Mouse (Mus musculus) kidney, embryonic 16.5 days (tissue): ENCODE measurements around the gene Cdk19. TPM values are rescaled to one million over a fixed set of nuclear protein-coding genes. Genes with fewer than 3 reads are reported as not detected.

Experiments used
- ATAC-seq: fragments of 200-750 bp; cut with Nextera tagmentation; 2 replicates; pipeline ENCODE4 v1.8.0; 2017; ENCODE audit warnings: moderate TSS enrichment; ENCODE audit not compliant: low FRiP score, low TSS enrichment
- H3K27ac ChIP-seq: fragments of 300-500 bp; sonication (generic); 2 replicates; pipeline ENCODE4 v1.5.1; 2014; ENCODE audit warnings: low read length
- H3K27me3 ChIP-seq: fragments of 300-500 bp; sonication (generic); 2 replicates; pipeline ENCODE4 v1.6.1; 2014; ENCODE audit warnings: low read length, control low read depth, mixed read lengths; ENCODE audit not compliant: insufficient read depth
- H3K36me3 ChIP-seq: fragments of 300-500 bp; sonication (generic); 2 replicates; pipeline ENCODE4 v1.6.1; 2014; ENCODE audit warnings: low read length, control low read depth, mixed read lengths; ENCODE audit not compliant: insufficient read depth
- H3K4me1 ChIP-seq: fragments of 300-500 bp; sonication (generic); 2 replicates; pipeline ENCODE4 v1.6.1; 2014; ENCODE audit warnings: low read length, control low read depth, mixed read lengths; ENCODE audit not compliant: insufficient read depth
- H3K4me2 ChIP-seq: fragments of 300-500 bp; sonication (generic); replicated peaks from 2 replicates; pipeline ENCODE4 v1.6.1; 2014; ENCODE audit warnings: low read depth, low read length
- H3K4me3 ChIP-seq: fragments of 300-500 bp; sonication (generic); 2 replicates; pipeline ENCODE4 v1.5.1; 2014; ENCODE audit warnings: mild to moderate bottlenecking, low read length
- H3K9ac ChIP-seq: fragments of 300-500 bp; sonication (generic); replicated peaks from 2 replicates; pipeline ENCODE4 v1.6.1; 2014; ENCODE audit warnings: low read length
- H3K9me3 ChIP-seq: fragments of 300-500 bp; sonication (generic); 2 replicates; pipeline ENCODE4 v1.6.1; 2016; ENCODE audit warnings: low read length, control low read depth
- WGBS: fragments of 180-500 bp; shearing (Covaris S2); extraction: QIAGEN DNeasy Blood & Tissue Kit; methylation state at CpG from one replicate; pipeline ENCODE4 v1.1.7; 2014; 5-methylcytosine and 5-hydroxymethylcytosine counted together
- polyA plus RNA-seq: library from polyadenylated mRNA; unstranded; fragments of >200 nt; fragmentation: Nextera tagmentation; extraction: Ambion mirVana; gene quantifications from 2 replicates; pipeline ENCODE4 v1.2.1, GENCODE M21; 2015

Gene Cdk19
- polyA plus RNA-seq, 1 experiment from 2014 or later: 9.5 TPM

DNA sequence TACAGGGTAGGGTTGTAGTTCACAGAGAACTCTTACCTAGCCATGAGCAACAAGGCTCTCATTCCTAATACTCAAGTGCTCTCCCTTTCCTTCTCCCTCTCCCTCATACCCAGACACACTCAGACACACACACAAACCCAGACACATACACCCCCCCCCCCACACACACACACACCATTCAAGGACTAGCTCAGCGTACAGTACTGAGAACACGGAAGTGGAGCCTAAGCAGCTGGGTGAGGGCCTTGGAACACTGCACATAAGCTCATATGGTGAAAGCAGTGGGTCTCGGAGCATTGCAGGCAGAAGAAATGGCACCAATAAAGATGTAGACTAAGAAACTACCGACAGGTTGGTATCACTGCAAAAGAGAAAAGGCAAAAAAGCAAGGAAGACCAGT, 105.2 kb downstream of the Cdk19 start:
- Histone ChIP-seq H3K36me3 (0 out of 2 replicates have a peak, but pooled peaks cover 5% of the 10 kb centered on the region), H3K27me3 (no peaks in the 10 kb centered on the region), H3K9ac (no peak overlapping the region), H3K9me3 (peaks cover 6% of the 10 kb centered on the region; the same call in 1 of the 2 replicates), H3K4me2 (no peak overlapping the region), H3K27ac (no peak overlapping the region), H3K4me3 (no peak overlapping the region), H3K4me1 (peaks cover 7% of the 10 kb centered on the region; the same call in 1 of the 2 replicates)
- no peak for ATAC-seq
- WGBS: 88% methylated on average over 4 of the region's 4 CpGs

DNA sequence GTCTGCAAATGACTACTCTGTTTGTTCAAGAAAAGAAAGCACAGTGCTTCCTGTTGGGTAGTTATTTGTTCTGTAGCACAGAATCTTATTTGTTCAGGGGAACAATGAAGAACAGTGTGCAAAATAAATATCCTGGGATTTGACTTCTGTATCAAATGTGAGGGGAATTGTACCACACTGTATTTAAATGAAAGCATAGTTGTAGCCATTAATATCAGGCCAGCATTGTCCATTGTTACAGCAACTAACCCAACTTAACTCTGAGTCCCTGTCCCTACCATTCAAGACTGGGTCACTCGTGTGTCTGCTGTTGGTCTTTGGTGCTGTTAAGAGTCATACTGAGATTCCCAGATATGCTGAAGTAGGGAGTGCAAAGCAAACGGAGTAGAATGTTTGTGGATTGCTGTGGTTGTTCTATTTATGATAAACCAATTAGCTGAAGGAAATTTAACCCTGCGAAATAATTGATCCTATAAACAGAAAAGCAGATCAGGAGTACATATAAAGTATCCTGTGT, 106.8 kb downstream of the Cdk19 start:
- Histone ChIP-seq H3K4me2 (no peak overlapping the region), H3K36me3 (0 out of 2 replicates have a peak, but pooled peaks cover 5% of the 10 kb centered on the region), H3K27me3 (no peaks in the 10 kb centered on the region), H3K27ac (no peak overlapping the region), H3K4me1 (peaks cover 7% of the 10 kb centered on the region; the same call in 1 of the 2 replicates), H3K4me3 (no peak overlapping the region), H3K9ac (no peak overlapping the region), H3K9me3 (peaks cover 6% of the 10 kb centered on the region; the same call in 1 of the 2 replicates)
- no peak for ATAC-seq
- WGBS: 60% methylated on average over 3 of the region's 3 CpGs

- Histone ChIP-seq H3K9me3 (peaks cover 6% of the 10 kb centered on the region; the same call in 1 of the 2 replicates), H3K4me3 (no peak overlapping the region), H3K9ac (no peak overlapping the region), H3K27ac (no peak overlapping the region), H3K4me1 (peaks cover 10% of the 10 kb centered on the region), H3K27me3 (no peaks in the 10 kb centered on the region), H3K4me2 (no peak overlapping the region), H3K36me3 (0 out of 2 replicates have a peak, but pooled peaks cover 5% of the 10 kb centered on the region)
- no peak for ATAC-seq
- WGBS: 51% methylated on average over 3 of the region's 3 CpGs
Observed at GRCm38 (mm10) chr10:40446630-40447029, 107.3 kb downstream of the Cdk19 start.

GRCm38 (mm10) chr10:40447295-40447694, 107.9 kb downstream of the Cdk19 start:
- Histone ChIP-seq H3K4me2 (no peak overlapping the region), H3K27me3 (no peaks in the 10 kb centered on the region), H3K9ac (no peak overlapping the region), H3K27ac (no peak overlapping the region; the same call in 1 of the 2 replicates), H3K9me3 (peaks cover 6% of the 10 kb centered on the region; the same call in 1 of the 2 replicates), H3K36me3 (0 out of 2 replicates have a peak, but pooled peaks cover 5% of the 10 kb centered on the region), H3K4me3 (no peak overlapping the region), H3K4me1 (peaks cover 16% of the 10 kb centered on the region)
- no peak for ATAC-seq
- WGBS: 47% methylated on average over 3 of the region's 3 CpGs

DNA sequence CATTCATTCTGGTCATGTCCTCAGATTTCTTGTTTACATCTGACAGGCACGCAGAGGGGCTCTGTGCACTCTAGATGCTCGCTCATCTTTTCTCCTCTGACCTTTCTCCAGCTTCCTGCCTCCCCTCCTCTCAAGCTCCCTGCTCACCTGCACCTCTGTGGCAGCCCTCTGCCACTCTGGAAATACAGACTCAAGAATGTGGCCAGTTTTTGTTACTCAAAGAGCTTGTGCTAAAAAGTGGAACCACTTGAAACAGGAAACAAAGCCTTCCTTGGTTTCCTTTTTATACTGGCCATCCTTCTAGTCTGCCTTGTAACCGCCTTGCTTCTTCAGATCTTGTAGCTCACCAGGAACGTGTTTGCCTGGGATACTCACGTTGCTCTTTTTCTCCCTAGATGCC, 108.6 kb downstream of the Cdk19 start:
- no peak overlapping the region for H3K4me2 ChIP-seq
- ATAC-seq: no peak
- no peaks in the 10 kb centered on the region for H3K27me3 ChIP-seq
- WGBS: 48% methylated on average over 5 of the region's 5 CpGs
- H3K4me3 ChIP-seq: no peak overlapping the region
- H3K36me3 ChIP-seq: no peaks in the 10 kb centered on the region
- H3K27ac ChIP-seq: peak overlapping the region; percentile 45; the same call in 1 of the 2 replicates
- no peak overlapping the region for H3K9ac ChIP-seq
- no peaks in the 10 kb centered on the region for H3K9me3 ChIP-seq
- peaks cover 17% of the 10 kb centered on the region for H3K4me1 ChIP-seq

GRCm38 (mm10) chr10:40448444-40448843, 109.1 kb downstream of the Cdk19 start:
- no peaks in the 10 kb centered on the region for H3K9me3 ChIP-seq
- WGBS: 75% methylated on average over 3 of the region's 3 CpGs

DNA sequence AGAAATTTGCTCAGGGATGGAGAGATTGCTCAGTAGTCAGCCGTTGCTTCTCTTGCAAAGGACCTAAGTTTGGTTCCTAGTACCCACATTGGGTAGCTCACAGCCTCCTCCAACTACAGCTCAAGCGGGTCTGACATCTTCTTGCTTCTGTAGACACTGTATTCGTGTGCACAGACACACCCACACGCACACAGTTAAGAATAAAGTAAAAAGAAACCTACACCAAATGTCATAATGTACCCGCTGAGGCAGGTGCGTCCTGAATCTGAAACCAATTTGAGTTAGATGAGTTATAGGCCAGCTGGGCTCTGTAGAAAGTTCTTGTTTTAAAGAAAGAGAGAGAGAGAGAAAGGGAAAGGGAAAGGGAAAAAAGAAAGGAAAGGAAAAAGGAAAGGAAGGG, 110.2 kb downstream of the Cdk19 start:
- Histone ChIP-seq H3K9ac (no peak overlapping the region), H3K9me3 (no peaks in the 10 kb centered on the region), H3K36me3 (no peaks in the 10 kb centered on the region), H3K4me1 (peaks cover 17% of the 10 kb centered on the region), H3K27me3 (no peaks in the 10 kb centered on the region), H3K4me3 (no peak overlapping the region), H3K4me2 (no peak overlapping the region), H3K27ac (no peak overlapping the region)
- WGBS: 79% methylated on average over 6 of the region's 6 CpGs
- ATAC-seq: no peak

More at GRCm38 (mm10) chr10:40448444-40448843, 109.1 kb downstream of the Cdk19 start:
- Histone ChIP-seq H3K36me3 (no peaks in the 10 kb centered on the region), H3K4me3 (no peak overlapping the region), H3K9ac (no peak overlapping the region), H3K27me3 (no peaks in the 10 kb centered on the region), H3K4me1 (peaks cover 17% of the 10 kb centered on the region), H3K4me2 (no peak overlapping the region), H3K27ac (no peak overlapping the region)
- ATAC-seq: no peak

DNA sequence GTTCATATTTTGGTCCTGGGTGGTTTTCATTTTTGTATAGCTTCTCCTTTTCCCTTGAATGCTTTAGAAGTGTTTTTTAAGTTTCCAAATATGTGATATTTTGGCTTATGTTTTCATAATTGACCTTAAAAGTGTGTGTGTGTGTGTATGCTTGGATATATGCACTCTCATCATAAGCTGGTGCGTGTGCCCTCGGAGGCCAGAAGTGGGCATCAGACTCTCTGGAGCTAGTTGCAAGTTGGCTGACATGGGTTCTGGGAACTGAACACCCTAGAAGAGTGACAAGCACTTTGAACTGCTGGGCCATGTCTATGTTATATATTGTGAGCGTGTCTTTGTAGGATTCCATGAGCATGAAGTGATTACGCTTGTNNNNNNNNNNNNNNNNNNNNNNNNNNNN, 110.8 kb downstream of the Cdk19 start:
- Histone ChIP-seq H3K9ac (no peak overlapping the region), H3K27ac (no peak overlapping the region), H3K4me2 (no peak overlapping the region), H3K4me3 (no peak overlapping the region), H3K36me3 (no peaks in the 10 kb centered on the region), H3K4me1 (peaks cover 17% of the 10 kb centered on the region), H3K27me3 (no peaks in the 10 kb centered on the region), H3K9me3 (no peaks in the 10 kb centered on the region)
- no peak for ATAC-seq
- 98% methylated on average over 4 of the region's 4 CpGs for WGBS

GRCm38 (mm10) chr10:40457116-40457515, 117.8 kb downstream of the Cdk19 start:
- Histone ChIP-seq H3K27me3 (no peaks in the 10 kb centered on the region), H3K4me1 (peaks cover 2% of the 10 kb centered on the region), H3K9ac (no peak overlapping the region), H3K4me3 (no peak overlapping the region), H3K27ac (no peak overlapping the region), H3K9me3 (no peaks in the 10 kb centered on the region), H3K4me2 (no peak overlapping the region), H3K36me3 (no peaks in the 10 kb centered on the region)
- WGBS: 77% methylated on average over 1 of the region's 1 CpGs
- no peak for ATAC-seq

DNA sequence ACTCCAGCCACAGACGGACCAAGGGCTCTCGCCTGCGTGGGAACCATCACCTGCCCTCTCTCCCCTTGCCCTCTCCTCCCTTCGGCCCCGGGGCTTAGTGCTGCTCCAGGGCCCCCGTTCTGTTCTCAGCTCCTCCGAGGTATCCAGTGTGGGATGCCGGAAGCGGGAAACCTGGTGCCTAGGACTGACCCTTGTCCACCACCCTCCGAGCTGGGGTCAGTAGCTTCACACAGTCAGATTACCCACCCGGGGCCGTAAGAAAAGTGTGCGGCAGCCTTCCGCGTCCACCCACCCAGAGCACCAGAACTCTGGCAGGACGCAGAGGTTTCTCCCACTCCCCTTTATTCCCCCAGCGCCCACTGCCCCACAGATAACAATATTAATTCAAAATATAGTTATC, 119.8 kb downstream of the Cdk19 start:
- H3K4me2 ChIP-seq: no peak overlapping the region
- H3K9ac ChIP-seq: no peak overlapping the region
- no peaks in the 10 kb centered on the region for H3K27me3 ChIP-seq
- H3K4me1 ChIP-seq: no peaks in the 10 kb centered on the region
- no peak overlapping the region for H3K4me3 ChIP-seq
- no peak for ATAC-seq
- no peaks in the 10 kb centered on the region for H3K36me3 ChIP-seq
- no peak overlapping the region for H3K27ac ChIP-seq
- H3K9me3 ChIP-seq: no peaks in the 10 kb centered on the region
- WGBS: 82% methylated on average over 17 of the region's 17 CpGs
